Mouse (Mus musculus): ENCODE results near the gene Stum.

The Stum gene

GRCm38 (mm10) chr1:180386951-180387749, 96.2 kb downstream of the Stum start:
- peak; percentile 98 for DNase-seq (ENCODE audit: low spot score)

GRCm38 (mm10) chr1:180385308-180385707, 98.0 kb downstream of the Stum start:
- no peak for DNase-seq (ENCODE audit: low spot score)

GRCm38 (mm10) chr1:180384486-180384885, 98.8 kb downstream of the Stum start:
- DNase-seq (ENCODE audit: low spot score) = no peak

GRCm38 (mm10) chr1:180383884-180384283, 99.4 kb downstream of the Stum start:
- no peak for DNase-seq (ENCODE audit: low spot score)
